ENCODE assay signal across 18 mouse cellular contexts in the genomic region with DNA sequence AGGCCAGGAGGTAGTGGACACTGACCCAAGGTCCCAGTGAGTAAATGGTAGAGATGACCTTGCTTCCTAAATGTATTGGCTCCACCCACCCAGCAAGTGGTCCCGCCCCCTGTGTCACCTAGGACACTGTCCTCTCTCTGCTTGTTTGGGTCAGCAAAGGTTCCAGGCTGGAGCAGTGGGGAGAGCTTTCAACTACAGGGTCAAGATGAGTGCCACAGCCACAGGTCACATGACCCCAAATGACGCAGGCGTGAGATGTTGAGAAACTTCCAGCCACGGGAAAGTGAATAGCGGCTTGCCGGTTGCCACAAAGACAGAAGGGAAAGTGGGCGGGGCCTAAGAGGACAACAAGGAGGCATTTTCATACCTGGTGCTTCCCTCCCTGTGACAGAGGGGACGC. TPM values are rescaled to one million over a fixed set of nuclear protein-coding genes. Genes with fewer than 3 reads are reported as not detected.
A peak's percentile ranks its signal among the peaks of the same experiment; 100 is the strongest.
DNase-seq lines count a peak whose midpoint lies in the region; ATAC-seq and TF ChIP-seq lines count a peak whose summit lies in the region.
"Had no signal": no experiment of that assay in that cellular context is flagged by ENCODE, and none has a peak within 500 bp of the region (broad histone marks: within the 10 kb centered on the region; RNA-seq: fewer than 3 reads in every experiment).

No protein-coding gene starts in this region.

- no peak for DNase-seq in heart, embryonic 10.5 days (ENCODE audit: low spot score)
- no peak for DNase-seq in heart, adult 11 months
- no peak for DNase-seq in CH12.LX (ENCODE audit: extremely low read depth)
- DNase-seq in left cerebral cortex, adult 8-10 months (ENCODE audit: low spot score in 2 of 2) = no peak
- no peak for DNase-seq in natural killer cell, adult 2 months (ENCODE audit: low spot score in 2 of 2)
- DNase-seq in embryonic facial prominence, embryonic 10.5 days (ENCODE audit: low spot score) = no peak
- DNase-seq: heart, adult 18-20 months; kidney, adult 8-10 months; layer of hippocampus, adult 9-11 months; midbrain, embryonic 14.5 days; right cerebral cortex, adult 18-20 months; thymus, postnatal 14 days had no signal

- no peak for TF ChIP-seq POLR2A in CH12.LX (IDR thresholded peaks at IDR 0.05; ENCODE audit: low read depth, low read length)

- no peaks in the 10 kb centered on the region; the same call in 1 of the 2 replicates for H3K27me3 ChIP-seq in heart, embryonic 10.5 days (ENCODE audit: insufficient read depth, poor library complexity, severe bottlenecking)
- no peaks in the 10 kb centered on the region for H3K27me3 ChIP-seq in CH12.LX (replicated peaks)
- no peaks in the 10 kb centered on the region for H3K27me3 ChIP-seq in embryonic facial prominence, embryonic 10.5 days (replicated peaks; ENCODE audit: low read depth, poor library complexity, severe bottlenecking)
- H3K27me3 ChIP-seq: embryonic facial prominence, embryonic 15.5 days; limb, embryonic 12.5 days had no signal

- TF ChIP-seq RAD21 in CH12.LX (IDR thresholded peaks at IDR 0.05; ENCODE audit: low read depth, low read length) = no peak

- peak; percentile 15; the same call in 1 of the 2 replicates for ATAC-seq in erythroblast, adult 5-6 weeks (replicated peaks; ENCODE audit: low FRiP score, poor library complexity, severe bottlenecking)
- ATAC-seq: forebrain, embryonic 16.5 days had no signal

- 62% methylated on average over 8 of the region's 8 CpGs for WGBS in heart, embryonic 10.5 days
- 30% methylated on average over 8 of the region's 8 CpGs for WGBS in macrophage (ENCODE audit: missing documents)
- 70% methylated on average over 8 of the region's 8 CpGs for WGBS in embryonic facial prominence, embryonic 10.5 days

- H3K4me2 ChIP-seq in CH12.LX (ENCODE audit: insufficient read depth, low read depth, poor library complexity, severe bottlenecking) = no peak overlapping the region
- H3K4me2 ChIP-seq: embryonic facial prominence, embryonic 15.5 days; hindbrain, embryonic 14.5 days; limb, embryonic 12.5 days had no signal

- peaks cover 19% of the 10 kb centered on the region for H3K4me1 ChIP-seq in heart, embryonic 10.5 days
- peaks cover 3 to 12% of the 10 kb centered on the region in 2 experiments; a peak in 2 of 4 replicates for H3K4me1 ChIP-seq in CH12.LX (ENCODE audit: control insufficient read depth in 1 of 2, insufficient read depth in 2 of 2)
- peaks cover 20% of the 10 kb centered on the region for H3K4me1 ChIP-seq in embryonic facial prominence, embryonic 10.5 days
- H3K4me1 ChIP-seq: embryonic facial prominence, embryonic 15.5 days had no signal

- H3K79me2 ChIP-seq in CH12.LX (replicated peaks; ENCODE audit: control insufficient read depth, extremely low read depth, insufficient read depth, poor library complexity, severe bottlenecking) = no peaks in the 10 kb centered on the region
- no peaks in the 10 kb centered on the region; the same call in 1 of the 2 replicates for H3K79me2 ChIP-seq in macrophage (ENCODE audit: inconsistent target)

- H3K9ac ChIP-seq in CH12.LX (ENCODE audit: insufficient read depth, low read depth) = no peak overlapping the region
- H3K9ac ChIP-seq: embryonic facial prominence, embryonic 15.5 days; hindbrain, embryonic 14.5 days had no signal

- H3K27ac ChIP-seq in heart, embryonic 10.5 days = peak overlapping the region; percentile 29; the same call in 1 of the 2 replicates
- H3K27ac ChIP-seq in CH12.LX (ENCODE audit: insufficient read depth, low read depth) = no peak overlapping the region
- H3K27ac ChIP-seq in macrophage = peak overlapping the region; percentile 31
- H3K27ac ChIP-seq in embryonic facial prominence, embryonic 10.5 days (replicated peaks) = no peak overlapping the region
- H3K27ac ChIP-seq: embryonic facial prominence, embryonic 15.5 days; hindbrain, embryonic 14.5 days; limb, embryonic 12.5 days had no signal

- dilution Hi-C loops in CH12.LX (cut with MboI; ENCODE audit: extremely low pct_ligation_motif_present, extremely low pct_unique_long_range_greater_than_20kb, low sequenced_read_pairs) = no loop called here

- no peak for TF ChIP-seq CTCF in CH12.LX (conservative IDR thresholded peaks at IDR 0.05 in 1 of 2, IDR thresholded peaks at IDR 0.05 in 1 of 2; ENCODE audit: low read depth in 2 of 2, low read length in 2 of 2)

- H3K4me3 ChIP-seq in heart, embryonic 10.5 days = no peak overlapping the region
- H3K4me3 ChIP-seq in CH12.LX (replicated peaks in 1 of 3; ENCODE audit: low read depth in 2 of 3, low read length in 2 of 3, poor library complexity in 1 of 3) (no peak overlapping the region), macrophage (ENCODE audit: inconsistent target) (no peak overlapping the region)
- no peak overlapping the region for H3K4me3 ChIP-seq in embryonic facial prominence, embryonic 10.5 days
- H3K4me3 ChIP-seq: embryonic facial prominence, embryonic 15.5 days; limb, embryonic 12.5 days had no signal

- H3K9me3 ChIP-seq in heart, embryonic 10.5 days = no peaks in the 10 kb centered on the region
- H3K9me3 ChIP-seq in CH12.LX (replicated peaks; ENCODE audit: low read length) = peaks cover 3% of the 10 kb centered on the region
- H3K9me3 ChIP-seq in embryonic facial prominence, embryonic 10.5 days = no peaks in the 10 kb centered on the region
- H3K9me3 ChIP-seq: embryonic facial prominence, embryonic 15.5 days; limb, embryonic 12.5 days had no signal

- no peaks in the 10 kb centered on the region for H3K36me3 ChIP-seq in heart, embryonic 10.5 days
- H3K36me3 ChIP-seq in CH12.LX (replicated peaks in 1 of 2; ENCODE audit: control insufficient read depth in 1 of 2, insufficient read depth in 1 of 2, low read length in 1 of 2) = peaks cover 0 to 1% of the 10 kb centered on the region in 2 experiments
- H3K36me3 ChIP-seq in macrophage (ENCODE audit: inconsistent target) = peaks cover 11% of the 10 kb centered on the region; the same call in 1 of the 2 replicates
- H3K36me3 ChIP-seq in embryonic facial prominence, embryonic 10.5 days (replicated peaks) = no peaks in the 10 kb centered on the region
- H3K36me3 ChIP-seq: embryonic facial prominence, embryonic 15.5 days; limb, embryonic 12.5 days had no signal

- TF ChIP-seq EP300 in CH12.LX (IDR thresholded peaks at IDR 0.05; ENCODE audit: low read length) = no peak

- in situ Hi-C loops in CH12.LX (cut with MboI; ENCODE audit: low pct_ligation_motif_present, low pct_unique_long_range_greater_than_20kb, low sequenced_read_pairs) = no loop called here

RNA-seq across cellular contexts. Expression of a gene that starts 15.8 kb away (rescaled TPM):
- polyA plus RNA-seq in heart, embryonic 10.5 days (2016; fragmentation: Nextera tagmentation; extraction: Ambion mirVana) = 34.2 and 38.1 TPM in 2 replicates
- 15.1 and 17.7 TPM in 2 replicates for total RNA-seq in CH12.LX (2012; rRNA removed)
- 10.4 and 12.0 TPM in 2 replicates for total RNA-seq in CH12.LX (2014; rRNA removed)
- polyA plus RNA-seq in CH12.LX (2012; ENCODE audit: insufficient read length, low read depth) = 11.4 and 11.6 TPM in 2 replicates
- total RNA-seq in erythroblast, adult 5-6 weeks (2015; ENCODE audit: low replicate concordance) = 0.58 and 10.9 TPM in 2 replicates
- 6.5 and 13.5 TPM in 2 replicates for total RNA-seq in erythroblast, adult 5-6 weeks (2017; ENCODE audit: low replicate concordance)
- 10 to 100 TPM in 21 of 26 experiments, 1 to 10 TPM in 5; 4.6 to 61.0 (median 34.9) TPM for total RNA-seq in macrophage (2018; cell fraction: chromatin; rRNA removed)
- total RNA-seq in macrophage (2018; cell fraction: cytosol; rRNA removed) = 10 to 100 TPM in 12 of 26 experiments, 1 to 10 TPM in 14; 1.2 to 15.4 (median 9.5) TPM
- total RNA-seq in macrophage (2018; cell fraction: nucleus; rRNA removed) = 10 to 100 TPM in 18 of 26 experiments, 1 to 10 TPM in 8; 4.1 to 64.7 (median 23.5) TPM
- polyA plus RNA-seq in macrophage (2018) = 10.5 to 14.4 TPM (median 12.8 TPM) in 3 replicates
- total RNA-seq in left cerebral cortex, adult 8-10 months (2022) = 10 to 100 TPM; 24.4 to 30.0 (median 26.9) TPM
- polyA plus RNA-seq in embryonic facial prominence, embryonic 10.5 days (2016; fragmentation: Nextera tagmentation; extraction: Ambion mirVana) = 43.3 and 45.3 TPM in 2 replicates

RNA-seq across cellular contexts. Expression of a gene that starts 25.5 kb away (rescaled TPM):
- polyA plus RNA-seq in heart, embryonic 10.5 days (2016; fragmentation: Nextera tagmentation; extraction: Ambion mirVana) = 770 and 980 TPM in 2 replicates
- total RNA-seq in CH12.LX (2012; rRNA removed) (3,351 and 3,819 TPM in 2 replicates), CH12.LX (2014; rRNA removed) (2,106 and 2,198 TPM in 2 replicates)
- polyA plus RNA-seq in CH12.LX (2012; ENCODE audit: insufficient read length, low read depth) (2,552 and 2,592 TPM in 2 replicates), macrophage (2018) (633 to 940 TPM (median 770 TPM) in 3 replicates)
- 449 and 474 TPM in 2 replicates for total RNA-seq in erythroblast, adult 5-6 weeks (2015; ENCODE audit: low replicate concordance)
- total RNA-seq in erythroblast, adult 5-6 weeks (2017; ENCODE audit: low replicate concordance) = 532 and 676 TPM in 2 replicates
- 100 to 1,000 TPM in 24 of 26 experiments, 10 to 100 TPM in 2; 70.8 to 495 (median 240) TPM for total RNA-seq in macrophage (2018; cell fraction: chromatin; rRNA removed)
- total RNA-seq in macrophage (2018; cell fraction: cytosol; rRNA removed) = 100 to 1,000 TPM; 413 to 862 (median 571) TPM
- 100 to 1,000 TPM; 139 to 883 (median 221) TPM for total RNA-seq in macrophage (2018; cell fraction: nucleus; rRNA removed)
- 100 to 1,000 TPM; 506 to 560 (median 527) TPM for total RNA-seq in left cerebral cortex, adult 8-10 months (2022)
- 1,034 and 1,049 TPM in 2 replicates for polyA plus RNA-seq in embryonic facial prominence, embryonic 10.5 days (2016; fragmentation: Nextera tagmentation; extraction: Ambion mirVana)

RNA-seq across cellular contexts. Expression of a gene that starts 26.0 kb away (rescaled TPM):
- polyA plus RNA-seq in heart, embryonic 10.5 days (2016; fragmentation: Nextera tagmentation; extraction: Ambion mirVana) = 6.7 and 11.6 TPM in 2 replicates
- total RNA-seq in CH12.LX (2012; rRNA removed) (10.7 and 14.8 TPM in 2 replicates), CH12.LX (2014; rRNA removed) (6.0 and 9.7 TPM in 2 replicates)
- polyA plus RNA-seq in CH12.LX (2012; ENCODE audit: insufficient read length, low read depth) (7.0 and 11.3 TPM in 2 replicates), macrophage (2018) (139 to 428 TPM (median 314 TPM) in 3 replicates)
- 5.8 and 8.6 TPM in 2 replicates for total RNA-seq in erythroblast, adult 5-6 weeks (2015; ENCODE audit: low replicate concordance)
- 6.0 and 7.1 TPM in 2 replicates for total RNA-seq in erythroblast, adult 5-6 weeks (2017; ENCODE audit: low replicate concordance)
- 100 to 1,000 TPM in 11 of 26 experiments, 10 to 100 TPM in 14, 1 to 10 TPM in 1; 8.5 to 192 (median 76.8) TPM for total RNA-seq in macrophage (2018; cell fraction: chromatin; rRNA removed)
- 100 to 1,000 TPM; 185 to 377 (median 258) TPM for total RNA-seq in macrophage (2018; cell fraction: cytosol; rRNA removed)
- total RNA-seq in macrophage (2018; cell fraction: nucleus; rRNA removed) = 100 to 1,000 TPM in 19 of 26 experiments, 10 to 100 TPM in 7; 29.5 to 228 (median 114) TPM
- total RNA-seq in left cerebral cortex, adult 8-10 months (2022) = 100 to 1,000 TPM; 430 to 460 (median 440) TPM
- 5.9 and 7.0 TPM in 2 replicates for polyA plus RNA-seq in embryonic facial prominence, embryonic 10.5 days (2016; fragmentation: Nextera tagmentation; extraction: Ambion mirVana)

RNA-seq across cellular contexts. Expression of a gene that starts 56.4 kb away (rescaled TPM):
- polyA plus RNA-seq in heart, embryonic 10.5 days (2016; fragmentation: Nextera tagmentation; extraction: Ambion mirVana) = 1.1 and 2.8 TPM in 2 replicates
- 0.13 and 0.21 TPM in 2 replicates for total RNA-seq in CH12.LX (2012; rRNA removed)
- total RNA-seq in CH12.LX (2014; rRNA removed) = 0.15 and 0.36 TPM in 2 replicates
- polyA plus RNA-seq in CH12.LX (2012; ENCODE audit: insufficient read length, low read depth) = 0.05 and 0.09 TPM in 2 replicates
- total RNA-seq in erythroblast, adult 5-6 weeks (2015; ENCODE audit: low replicate concordance) = not detected in 2 replicates
- not detected in 2 replicates for total RNA-seq in erythroblast, adult 5-6 weeks (2017; ENCODE audit: low replicate concordance)
- total RNA-seq in macrophage (2018; cell fraction: chromatin; rRNA removed) = 1 to 10 TPM in 1 of 26 experiments, under 1 TPM in 1, not detected in 24; 0.17 to 1.7 TPM
- total RNA-seq in macrophage (2018; cell fraction: cytosol; rRNA removed) = not detected
- under 1 TPM in 1 of 26 experiments, not detected in 25; 0.24 TPM for total RNA-seq in macrophage (2018; cell fraction: nucleus; rRNA removed)
- 0.03 TPM in 1 of 3 replicates, not detected in the others for polyA plus RNA-seq in macrophage (2018)
- total RNA-seq in left cerebral cortex, adult 8-10 months (2022) = 100 to 1,000 TPM; 118 to 134 (median 124) TPM
- polyA plus RNA-seq in embryonic facial prominence, embryonic 10.5 days (2016; fragmentation: Nextera tagmentation; extraction: Ambion mirVana) = 6.3 and 7.6 TPM in 2 replicates

Comparison
In these comparisons a context has a peak if more than half of its experiments do, and no peak if none do; other contexts are left out.
1. H3K27ac ChIP-seq: peak in heart, embryonic 10.5 days (single experiment) and macrophage (single experiment); none in CH12.LX (single experiment) and embryonic facial prominence, embryonic 10.5 days (single experiment).
2. RNA of a gene that starts 26.0 kb away (polyA plus RNA-seq): 139 to 428 TPM in macrophage; 7.0 to 11.3 TPM in CH12.LX, 5.9 to 7.0 TPM in embryonic facial prominence, embryonic 10.5 days and 6.7 to 11.6 TPM in heart, embryonic 10.5 days; every median in the first group is over 10 times any median in the second.